ENCODE assay signal across 31 mouse cellular contexts in genomic region chr17:67612576-67612975, GRCm38 (mm10). TPM values are rescaled to one million over a fixed set of nuclear protein-coding genes. Genes with fewer than 3 reads are reported as not detected.
"Had no signal": no experiment of that assay in that cellular context is flagged by ENCODE, and none has a peak within 500 bp of the region (broad histone marks: within the 10 kb centered on the region; RNA-seq: fewer than 3 reads in every experiment).

No protein-coding gene starts in this region.

- H3K9me3 ChIP-seq: heart, embryonic 15.5 days; hindbrain, embryonic 13.5 days; hindbrain, embryonic 15.5 days; kidney, embryonic 15.5 days; limb, embryonic 10.5 days; limb, embryonic 12.5 days; liver, embryonic 13.5 days; liver, embryonic 15.5 days had no signal

- H3K9ac ChIP-seq: heart, embryonic 13.5 days; heart, embryonic 15.5 days; hindbrain, embryonic 13.5 days; hindbrain, embryonic 15.5 days; kidney, embryonic 15.5 days; limb, embryonic 12.5 days; liver, embryonic 13.5 days; liver, embryonic 15.5 days had no signal

- H3K27ac ChIP-seq: heart, embryonic 13.5 days; heart, embryonic 15.5 days; hindbrain, embryonic 13.5 days; hindbrain, embryonic 15.5 days; hindbrain, postnatal 0 days; kidney, embryonic 15.5 days; kidney, postnatal 0 days; limb, embryonic 10.5 days; limb, embryonic 12.5 days; liver, embryonic 13.5 days; liver, embryonic 15.5 days had no signal

- H3K4me1 ChIP-seq: heart, embryonic 13.5 days; heart, embryonic 15.5 days; hindbrain, embryonic 13.5 days; hindbrain, embryonic 15.5 days; kidney, embryonic 15.5 days; limb, embryonic 10.5 days; limb, embryonic 12.5 days; liver, embryonic 13.5 days; liver, embryonic 15.5 days had no signal

- ATAC-seq: hindbrain, postnatal 0 days; intestine, embryonic 16.5 days had no signal

- DNase-seq: gastrocnemius, postnatal 14 days; gastrocnemius, postnatal 36 days; heart, adult 18-20 months; heart, postnatal 14 days; heart, postnatal 36 days; kidney, adult 11 months; kidney, adult 2 months; kidney, adult 9 months; kidney, postnatal 14 days; kidney, postnatal 36 days; layer of hippocampus, adult 9-11 months; layer of hippocampus, postnatal 36 days; liver; liver, embryonic 13.5 days had no signal

- H3K27me3 ChIP-seq: heart, embryonic 13.5 days; heart, embryonic 15.5 days; hindbrain, embryonic 13.5 days; hindbrain, embryonic 15.5 days; kidney, embryonic 15.5 days; limb, embryonic 12.5 days; liver, embryonic 13.5 days; liver, embryonic 15.5 days had no signal

- H3K4me3 ChIP-seq: heart, embryonic 13.5 days; heart, embryonic 15.5 days; hindbrain, embryonic 13.5 days; hindbrain, embryonic 15.5 days; kidney, embryonic 15.5 days; limb, embryonic 10.5 days; limb, embryonic 12.5 days; liver, embryonic 13.5 days; liver, embryonic 15.5 days had no signal

- H3K4me2 ChIP-seq: heart, embryonic 11.5 days; heart, embryonic 13.5 days; heart, embryonic 15.5 days; hindbrain, embryonic 13.5 days; hindbrain, embryonic 15.5 days; kidney, embryonic 15.5 days; limb, embryonic 12.5 days; liver, embryonic 11.5 days; liver, embryonic 13.5 days; liver, embryonic 15.5 days had no signal

- H3K36me3 ChIP-seq: heart, embryonic 13.5 days; heart, embryonic 15.5 days; hindbrain, embryonic 13.5 days; hindbrain, embryonic 15.5 days; kidney, embryonic 15.5 days; limb, embryonic 10.5 days; limb, embryonic 12.5 days; liver, embryonic 13.5 days; liver, embryonic 15.5 days had no signal

RNA-seq across cellular contexts. Expression of gene Lrrc30, which starts 19.9 kb away (rescaled TPM):
- polyA plus RNA-seq: gonadal fat pad, adult 2 months; heart, embryonic 11.5 days; heart, embryonic 13.5 days; heart, embryonic 15.5 days; hindbrain, embryonic 11.5 days; hindbrain, embryonic 13.5 days; hindbrain, embryonic 15.5 days; hindbrain, postnatal 0 days; intestine, embryonic 14.5 days; intestine, embryonic 16.5 days; kidney, embryonic 15.5 days; kidney, postnatal 0 days; large intestine, adult 2 months; limb, embryonic 10.5 days; liver, embryonic 11.5 days; liver, embryonic 13.5 days; liver, embryonic 15.5 days had no signal
